Mouse (Mus musculus) lung, embryonic 16.5 days (tissue): ENCODE measurements around the gene Smyd4. TPM values are rescaled to one million over a fixed set of nuclear protein-coding genes. Genes with fewer than 3 reads are reported as not detected.
A peak's percentile ranks its signal among the peaks of the same experiment; 100 is the strongest.

Source experiments
- ATAC-seq: fragments of 200-750 bp; cut with Nextera tagmentation; 2 replicates; pipeline ENCODE4 v1.8.0; 2017; ENCODE audit warnings: low read depth, mild to moderate bottlenecking, moderate library complexity
- H3K27ac ChIP-seq: fragments of 300-500 bp; sonication (generic); 2 replicates; pipeline ENCODE4 v1.5.1; 2014; ENCODE audit warnings: mild to moderate bottlenecking, control low read depth, low read length
- H3K27me3 ChIP-seq: fragments of 300-500 bp; sonication (generic); 2 replicates; pipeline ENCODE4 v1.6.1; 2014; ENCODE audit warnings: low read depth, low read length, mixed read lengths; ENCODE audit not compliant: control insufficient read depth, insufficient read depth
- H3K36me3 ChIP-seq: fragments of 300-500 bp; sonication (generic); 2 replicates; pipeline ENCODE4 v1.6.1; 2014; ENCODE audit warnings: low read length; ENCODE audit not compliant: control insufficient read depth, insufficient read depth
- H3K4me1 ChIP-seq: fragments of 300-500 bp; sonication (generic); replicated peaks from 2 replicates; pipeline ENCODE4 v1.6.1; 2014; ENCODE audit warnings: low read length, mixed read lengths; ENCODE audit not compliant: control insufficient read depth, insufficient read depth
- H3K4me2 ChIP-seq: fragments of 300-500 bp; sonication (generic); 2 replicates; pipeline ENCODE4 v1.6.1; 2014; ENCODE audit warnings: low read depth, low read length, control low read depth
- H3K4me3 ChIP-seq: fragments of 300-500 bp; sonication (generic); 2 replicates; pipeline ENCODE4 v1.5.1; 2014; ENCODE audit warnings: mild to moderate bottlenecking, low read length, control low read depth
- H3K9ac ChIP-seq: fragments of 300-500 bp; sonication (generic); 2 replicates; pipeline ENCODE4 v1.6.1; 2014; ENCODE audit warnings: low read length, control low read depth
- H3K9me3 ChIP-seq: fragments of 300-500 bp; sonication (generic); 2 replicates; pipeline ENCODE4 v1.6.1; 2016; ENCODE audit warnings: low read length; ENCODE audit not compliant: control insufficient read depth
- WGBS: fragments of 180-500 bp; shearing (Covaris S2); extraction: QIAGEN DNeasy Blood & Tissue Kit; methylation state at CpG from one replicate; pipeline ENCODE4 v1.1.7; 2014; 5-methylcytosine and 5-hydroxymethylcytosine counted together
- polyA plus RNA-seq: library from polyadenylated mRNA; unstranded; fragments of >200 nt; fragmentation: Nextera tagmentation; extraction: Ambion mirVana; gene quantifications from 2 replicates; pipeline ENCODE4 v1.2.1, GENCODE M21; 2015

The Smyd4 gene
- polyA plus RNA-seq, 1 experiment from 2014 or later = 16.9 TPM

DNA sequence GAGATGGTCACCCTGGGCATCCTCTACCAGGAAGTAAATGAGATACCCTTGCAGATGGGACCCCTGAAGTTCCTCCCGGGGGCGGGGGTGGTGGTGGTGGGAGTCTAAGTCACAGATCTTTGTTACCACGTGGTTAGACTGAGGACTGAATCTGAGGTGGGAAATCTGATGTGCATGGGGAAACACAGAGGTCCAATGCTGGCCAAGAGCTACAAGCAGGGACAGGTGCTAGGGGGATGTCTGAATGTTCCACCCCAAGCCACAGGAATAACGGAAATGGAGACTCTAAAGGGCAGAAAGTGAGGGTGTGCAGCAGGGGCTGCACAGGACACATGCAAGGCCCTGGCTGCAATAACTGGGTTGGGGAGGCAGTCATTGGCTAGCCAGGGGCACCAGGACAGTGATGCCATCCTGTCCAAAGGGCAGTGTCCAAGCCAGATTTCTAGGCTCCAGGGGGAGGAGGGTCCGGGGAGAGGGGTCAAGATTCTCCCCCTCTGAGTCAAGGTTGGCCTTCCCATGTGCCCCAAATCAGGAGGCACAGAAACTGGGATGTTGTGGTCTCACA, 72.7 kb downstream of the Smyd4 start:
- 66% methylated on average over 5 of the region's 5 CpGs for WGBS
- H3K4me2 ChIP-seq = no peak overlapping the region
- no peaks in the 10 kb centered on the region for H3K9me3 ChIP-seq
- H3K27ac ChIP-seq = no peak overlapping the region
- no peaks in the 10 kb centered on the region for H3K27me3 ChIP-seq
- no peaks in the 10 kb centered on the region for H3K36me3 ChIP-seq
- H3K9ac ChIP-seq = no peak overlapping the region
- no peak for ATAC-seq
- H3K4me1 ChIP-seq = peaks cover 3% of the 10 kb centered on the region
- no peak overlapping the region for H3K4me3 ChIP-seq

GRCm38 (mm10) chr11:75421375-75422012, 73.3 kb downstream of the Smyd4 start:
- no peaks in the 10 kb centered on the region for H3K27me3 ChIP-seq
- no peak; the same call in 1 of the 2 replicates for ATAC-seq
- H3K4me3 ChIP-seq = 0 out of 2 replicates have a peak overlapping the region, but pooled peaks have one; percentile 7
- WGBS = 52% methylated on average over 6 of the region's 6 CpGs
- peak overlapping the region; percentile 41 for H3K4me2 ChIP-seq
- H3K4me1 ChIP-seq = peaks cover 3% of the 10 kb centered on the region
- no peaks in the 10 kb centered on the region for H3K9me3 ChIP-seq
- no peak overlapping the region for H3K27ac ChIP-seq
- H3K36me3 ChIP-seq = no peaks in the 10 kb centered on the region
- peak overlapping the region; percentile 41; the same call in 1 of the 2 replicates for H3K9ac ChIP-seq

GRCm38 (mm10) chr11:75422013-75422792, 74.0 kb downstream of the Smyd4 start, which contains the start of gene Serpinf1:
Gene Serpinf1, minus strand, starts transcription at chr11:75422701.
- H3K27ac ChIP-seq = no peak within 1 kb of the TSS
- 24% methylated on average over 10 of the region's 10 CpGs for WGBS
- ATAC-seq = peak; percentile 67
- H3K4me1 ChIP-seq = peaks cover 3% of the 10 kb centered on the region
- H3K27me3 ChIP-seq = no peaks in the 10 kb centered on the region
- peak within 1 kb of the TSS; percentile 41 for H3K4me2 ChIP-seq
- peak within 1 kb of the TSS; percentile 41 for H3K9ac ChIP-seq
- no peaks in the 10 kb centered on the region for H3K36me3 ChIP-seq
- peak within 1 kb of the TSS; percentile 35 for H3K4me3 ChIP-seq
- no peaks in the 10 kb centered on the region for H3K9me3 ChIP-seq

DNA sequence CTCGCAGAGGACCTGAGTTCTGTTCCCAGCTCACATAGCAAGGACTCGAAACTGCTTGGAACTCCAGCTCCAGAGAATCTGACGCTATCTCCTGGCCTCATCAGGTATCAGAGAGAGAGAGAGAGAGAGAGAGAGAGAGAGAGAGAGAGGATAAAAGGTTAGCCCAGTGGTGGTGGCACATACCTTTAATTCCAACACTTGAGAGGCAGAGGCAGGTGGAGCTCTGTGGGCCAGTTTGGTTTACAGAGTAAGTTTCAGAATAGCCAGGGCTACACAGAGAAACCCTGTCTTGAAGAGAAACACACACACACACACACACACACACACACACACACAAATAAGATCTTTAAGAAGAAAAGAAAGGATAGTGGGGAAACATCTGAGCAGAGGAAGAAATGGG, 74.9 kb downstream of the Smyd4 start:
- Histone ChIP-seq H3K27me3 (no peaks in the 10 kb centered on the region), H3K4me2 (no peak overlapping the region), H3K36me3 (no peaks in the 10 kb centered on the region), H3K4me3 (no peak overlapping the region), H3K9me3 (no peaks in the 10 kb centered on the region), H3K27ac (no peak overlapping the region), H3K9ac (no peak overlapping the region), H3K4me1 (peaks cover 3% of the 10 kb centered on the region)
- WGBS = 95% methylated on average over 3 of the region's 3 CpGs
- ATAC-seq = no peak

DNA sequence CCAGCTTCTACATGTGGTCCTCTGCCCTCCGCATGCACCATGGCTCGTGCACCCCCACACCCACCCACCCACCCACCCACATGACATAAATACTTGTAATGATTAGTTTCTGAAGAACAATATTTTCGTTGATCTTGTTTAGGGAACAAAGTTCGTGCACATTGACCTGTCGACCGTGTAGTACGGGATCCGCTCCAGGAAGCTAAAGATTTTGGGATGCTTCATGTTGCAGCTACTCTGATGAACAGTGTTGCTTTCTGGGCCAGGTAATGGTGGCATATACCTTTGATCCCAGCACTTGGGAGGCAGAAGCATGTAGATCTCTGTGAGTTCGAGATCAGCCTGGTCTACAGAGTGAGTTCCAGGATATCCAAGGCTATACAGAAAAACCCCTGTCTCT, 75.8 kb downstream of the Smyd4 start:
- whole genome bisulfite sequencing = 85% methylated on average over 9 of the region's 9 CpGs
- no peaks in the 10 kb centered on the region for H3K27me3 ChIP-seq

GRCm38 (mm10) chr11:75424459-75424858, 76.2 kb downstream of the Smyd4 start:
- H3K4me1 ChIP-seq = peaks cover 3% of the 10 kb centered on the region
- no peak for ATAC-seq
- no peak overlapping the region for H3K27ac ChIP-seq
- no peaks in the 10 kb centered on the region for H3K27me3 ChIP-seq
- H3K4me3 ChIP-seq = no peak overlapping the region
- H3K36me3 ChIP-seq = no peaks in the 10 kb centered on the region
- H3K9ac ChIP-seq = no peak overlapping the region
- no peak overlapping the region for H3K4me2 ChIP-seq
- WGBS = 92% methylated on average over 3 of the region's 3 CpGs
- no peaks in the 10 kb centered on the region for H3K9me3 ChIP-seq

More for the DNA sequence above, 75.8 kb downstream of the Smyd4 start:
- ATAC-seq = no peak
- Histone ChIP-seq H3K4me2 (no peak overlapping the region), H3K4me1 (peaks cover 3% of the 10 kb centered on the region), H3K27ac (no peak overlapping the region), H3K4me3 (no peak overlapping the region), H3K36me3 (no peaks in the 10 kb centered on the region), H3K9me3 (no peaks in the 10 kb centered on the region), H3K9ac (no peak overlapping the region)

- no peak overlapping the region for H3K4me2 ChIP-seq
- H3K27me3 ChIP-seq = no peaks in the 10 kb centered on the region
- no peak overlapping the region for H3K4me3 ChIP-seq
- no peaks in the 10 kb centered on the region for H3K9me3 ChIP-seq
- H3K9ac ChIP-seq = no peak overlapping the region
- H3K36me3 ChIP-seq = no peaks in the 10 kb centered on the region
- ATAC-seq = no peak
- 66% methylated on average over 9 of the region's 9 CpGs for WGBS
- H3K27ac ChIP-seq = no peak overlapping the region
- H3K4me1 ChIP-seq = no peaks in the 10 kb centered on the region
Measured at GRCm38 (mm10) chr11:75429019-75429705, 80.9 kb downstream of the Smyd4 start.

DNA sequence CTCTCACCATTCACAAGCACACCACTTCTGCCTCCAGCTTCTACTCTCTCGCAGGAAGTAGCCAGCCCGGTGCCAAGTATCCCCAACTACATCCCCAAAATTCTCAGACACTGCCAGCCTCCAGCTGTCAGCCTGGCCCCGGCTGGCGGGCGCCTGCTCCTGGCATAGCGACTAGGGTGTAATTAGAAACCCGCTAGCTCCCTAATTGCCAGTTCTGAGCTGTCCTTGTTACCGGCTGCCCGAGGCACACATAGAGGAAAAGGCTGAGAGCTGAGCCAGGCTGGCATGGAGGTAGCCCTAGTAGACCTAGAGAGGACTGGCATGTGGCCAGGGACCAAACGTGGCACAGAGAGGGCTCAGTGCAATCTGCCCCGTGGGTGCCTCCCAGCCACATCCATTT, 83.1 kb downstream of the Smyd4 start:
- Histone ChIP-seq H3K4me2 (no peak overlapping the region), H3K36me3 (no peaks in the 10 kb centered on the region), H3K27me3 (no peaks in the 10 kb centered on the region), H3K4me1 (no peaks in the 10 kb centered on the region), H3K9me3 (no peaks in the 10 kb centered on the region), H3K4me3 (no peak overlapping the region), H3K27ac (no peak overlapping the region), H3K9ac (no peak overlapping the region)
- ATAC-seq = no peak
- 79% methylated on average over 11 of the region's 11 CpGs for WGBS

GRCm38 (mm10) chr11:75434138-75434537, 85.9 kb downstream of the Smyd4 start:
- Histone ChIP-seq H3K36me3 (no peaks in the 10 kb centered on the region), H3K4me1 (no peaks in the 10 kb centered on the region), H3K27me3 (no peaks in the 10 kb centered on the region), H3K4me2 (no peak overlapping the region), H3K9ac (no peak overlapping the region), H3K27ac (no peak overlapping the region), H3K4me3 (no peak overlapping the region), H3K9me3 (no peaks in the 10 kb centered on the region)
- ATAC-seq = no peak
- 84% methylated on average over 5 of the region's 5 CpGs for WGBS
